Mouse (Mus musculus): ENCODE measurements around the gene Arl5c. TPM values are rescaled to one million over a fixed set of nuclear protein-coding genes. Genes with fewer than 3 reads are reported as not detected.

The Arl5c gene
- polyA plus RNA-seq, 1 experiment from 2014 or later, result 7.1 TPM

DNA sequence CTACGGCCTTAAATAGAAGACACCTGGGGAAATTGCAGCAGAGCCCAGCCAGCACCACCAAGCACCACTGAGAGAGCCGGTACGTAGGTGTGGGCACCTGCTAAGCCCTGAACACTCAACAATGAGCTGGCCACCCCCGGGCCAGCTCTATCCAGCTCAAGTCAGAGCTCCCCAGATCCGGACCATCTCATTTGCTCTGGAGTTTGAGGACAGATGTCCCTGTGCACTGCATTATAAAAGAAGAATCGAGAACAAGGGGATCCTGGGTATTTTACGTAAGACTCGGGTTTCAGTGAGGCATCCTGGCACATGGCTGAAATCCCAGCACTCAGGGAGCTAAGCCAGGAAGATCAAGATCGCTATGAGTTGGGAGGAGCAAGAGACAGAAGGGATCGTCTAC lies 51.0 kb downstream of the Arl5c start:
- H3K9ac ChIP-seq (replicated peaks; ENCODE audit: low read length), result no peak overlapping the region
- H3K4me3 ChIP-seq (replicated peaks; ENCODE audit: low read depth, low read length), result no peak overlapping the region
- no peak overlapping the region for H3K4me2 ChIP-seq (ENCODE audit: low read length)
- DNase-seq (no peak), ATAC-seq (ENCODE audit: low FRiP score, low TSS enrichment) (no peak)
- no peaks in the 10 kb centered on the region for H3K27me3 ChIP-seq (ENCODE audit: control insufficient read depth, insufficient read depth, low read length)
- no peaks in the 10 kb centered on the region for H3K9me3 ChIP-seq (ENCODE audit: control insufficient read depth, low read length)
- no peaks in the 10 kb centered on the region for H3K36me3 ChIP-seq (ENCODE audit: control insufficient read depth, insufficient read depth, low read length)
- WGBS, result 88% methylated on average over 10 of the region's 10 CpGs
- H3K4me1 ChIP-seq (ENCODE audit: control insufficient read depth, insufficient read depth, low read length), result peaks cover 5% of the 10 kb centered on the region
- no peak overlapping the region for H3K27ac ChIP-seq (replicated peaks; ENCODE audit: low read depth, low read length)

DNA sequence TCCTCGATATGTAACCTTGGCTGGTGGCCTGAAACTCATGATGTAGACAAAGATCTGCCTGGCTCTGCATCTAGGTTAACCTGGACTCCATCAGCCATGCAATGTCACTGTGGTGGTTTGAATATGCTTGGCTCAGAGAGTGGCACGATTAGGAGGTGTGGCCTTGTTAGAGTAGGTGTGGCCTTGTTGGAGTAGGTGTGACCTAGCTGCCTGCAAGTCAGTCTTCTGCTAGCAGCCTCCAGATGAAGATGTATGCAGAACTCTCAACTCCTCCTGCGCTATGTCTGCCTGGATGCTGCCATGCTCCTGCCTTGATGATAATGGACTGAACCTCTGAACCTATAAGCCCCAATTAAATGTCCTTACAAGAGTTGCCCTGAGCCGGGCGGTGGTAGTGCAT lies 52.7 kb downstream of the Arl5c start:
- no peak overlapping the region for H3K27ac ChIP-seq (replicated peaks; ENCODE audit: low read depth, low read length)
- H3K9ac ChIP-seq (replicated peaks; ENCODE audit: low read length), result no peak overlapping the region
- no peaks in the 10 kb centered on the region for H3K4me1 ChIP-seq (ENCODE audit: control insufficient read depth, insufficient read depth, low read length)
- H3K27me3 ChIP-seq (ENCODE audit: control insufficient read depth, insufficient read depth, low read length), result no peaks in the 10 kb centered on the region
- no peaks in the 10 kb centered on the region for H3K9me3 ChIP-seq (ENCODE audit: control insufficient read depth, low read length)
- no peak overlapping the region for H3K4me3 ChIP-seq (replicated peaks; ENCODE audit: low read depth, low read length)
- no peak for ATAC-seq (ENCODE audit: low FRiP score, low TSS enrichment)
- H3K4me2 ChIP-seq (ENCODE audit: low read length), result no peak overlapping the region
- DNase-seq, result no peak
- 78% methylated on average over 5 of the region's 5 CpGs for WGBS
- H3K36me3 ChIP-seq (ENCODE audit: control insufficient read depth, insufficient read depth, low read length), result no peaks in the 10 kb centered on the region

DNA sequence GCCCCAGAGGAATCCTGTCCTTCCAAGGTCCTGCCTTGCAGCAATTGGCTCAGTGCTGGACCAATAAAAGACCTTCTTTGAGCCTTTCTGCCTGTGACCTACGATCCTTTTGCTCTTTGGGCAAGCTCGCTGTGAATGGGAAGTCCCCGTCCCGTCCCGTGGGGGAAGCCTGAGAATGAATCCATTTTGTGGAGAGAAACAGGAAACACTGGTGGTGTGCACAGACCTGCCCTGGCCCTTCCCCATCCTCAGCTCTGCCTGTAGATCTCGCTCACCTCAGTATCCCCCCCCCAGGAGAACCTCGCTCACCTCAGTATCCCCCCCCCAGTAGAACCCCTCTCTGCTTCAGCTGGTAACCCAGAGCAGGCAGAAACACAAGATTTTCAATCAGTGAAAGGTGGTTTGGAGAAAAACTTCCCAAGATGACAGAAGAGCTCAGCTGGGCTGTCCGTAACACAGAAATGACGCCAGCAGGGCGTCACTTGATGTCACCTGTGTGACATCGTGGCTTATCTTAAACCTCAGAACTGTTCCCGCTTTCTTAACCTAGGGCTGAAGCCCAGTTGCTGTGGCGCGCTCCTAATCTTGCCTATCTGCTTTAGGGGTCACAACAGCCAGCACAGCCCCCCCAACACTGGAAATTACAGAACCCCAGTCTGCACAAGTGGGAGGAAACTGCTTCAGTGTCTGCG lies 53.4 kb downstream of the Arl5c start:
- H3K27ac ChIP-seq (replicated peaks; ENCODE audit: low read depth, low read length), result no peak overlapping the region
- WGBS, result 85% methylated on average over 15 of the region's 15 CpGs

More for the DNA sequence above, 53.4 kb downstream of the Arl5c start:
- H3K36me3 ChIP-seq (ENCODE audit: control insufficient read depth, insufficient read depth, low read length), result no peaks in the 10 kb centered on the region
- H3K27me3 ChIP-seq (ENCODE audit: control insufficient read depth, insufficient read depth, low read length), result no peaks in the 10 kb centered on the region
- ATAC-seq (ENCODE audit: low FRiP score, low TSS enrichment) (no peak), DNase-seq (no peak)
- no peak overlapping the region for H3K4me3 ChIP-seq (replicated peaks; ENCODE audit: low read depth, low read length)
- H3K9ac ChIP-seq (replicated peaks; ENCODE audit: low read length), result no peak overlapping the region
- H3K9me3 ChIP-seq (ENCODE audit: control insufficient read depth, low read length), result no peaks in the 10 kb centered on the region
- no peak overlapping the region for H3K4me2 ChIP-seq (ENCODE audit: low read length)
- H3K4me1 ChIP-seq (ENCODE audit: control insufficient read depth, insufficient read depth, low read length), result no peaks in the 10 kb centered on the region

Small RNAs within 50 kb of the gene (microRNA-seq; reads per million reads assigned to microRNA genes)
- not detected for gene Gm22461
- gene Gm27597, result not detected

Other genes with a start within 250 kb of the Arl5c start
- gene Cwc25, start 229.6 kb downstream of the Arl5c start, polyA plus RNA-seq (2014; fragmentation: Nextera tagmentation; extraction: Ambion mirVana), result 10.9 and 13.2 TPM in 2 replicates
- gene 1700001P01Rik, start 220.3 kb downstream of the Arl5c start, polyA plus RNA-seq (2014; fragmentation: Nextera tagmentation; extraction: Ambion mirVana), result not detected in 2 replicates
- 363 and 413 TPM in 2 replicates for gene Rpl23, start 213.7 kb downstream of the Arl5c start, polyA plus RNA-seq (2014; fragmentation: Nextera tagmentation; extraction: Ambion mirVana)
- gene Lasp1, start 197.2 kb downstream of the Arl5c start, polyA plus RNA-seq (2014; fragmentation: Nextera tagmentation; extraction: Ambion mirVana), result 114 and 138 TPM in 2 replicates
- gene B230217C12Rik, start 155.4 kb downstream of the Arl5c start, polyA plus RNA-seq (2014; fragmentation: Nextera tagmentation; extraction: Ambion mirVana), result 32.4 and 36.5 TPM in 2 replicates
- gene Fbxo47, start 112.0 kb downstream of the Arl5c start, polyA plus RNA-seq (2014; fragmentation: Nextera tagmentation; extraction: Ambion mirVana), result 0.62 and 0.67 TPM in 2 replicates
- gene Plxdc1, start 9.7 kb downstream of the Arl5c start, polyA plus RNA-seq (2014; fragmentation: Nextera tagmentation; extraction: Ambion mirVana), result 0.96 and 1.2 TPM in 2 replicates
- 40.6 and 61.2 TPM in 2 replicates for gene Cacnb1, start 26.9 kb upstream of the Arl5c start, polyA plus RNA-seq (2014; fragmentation: Nextera tagmentation; extraction: Ambion mirVana)
- gene Rpl19, start 30.5 kb upstream of the Arl5c start, polyA plus RNA-seq (2014; fragmentation: Nextera tagmentation; extraction: Ambion mirVana), result 685 and 710 TPM in 2 replicates
- gene Stac2, start 57.3 kb upstream of the Arl5c start, polyA plus RNA-seq (2014; fragmentation: Nextera tagmentation; extraction: Ambion mirVana), result 2.9 and 4.1 TPM in 2 replicates
- 18.0 and 25.9 TPM in 2 replicates for gene Fbxl20, start 154.2 kb upstream of the Arl5c start, polyA plus RNA-seq (2014; fragmentation: Nextera tagmentation; extraction: Ambion mirVana)
- 55.9 and 69.7 TPM in 2 replicates for gene Med1, start 197.1 kb upstream of the Arl5c start, polyA plus RNA-seq (2014; fragmentation: Nextera tagmentation; extraction: Ambion mirVana)
- 11.1 and 12.4 TPM in 2 replicates for gene Cdk12, start 206.9 kb upstream of the Arl5c start, polyA plus RNA-seq (2014; fragmentation: Nextera tagmentation; extraction: Ambion mirVana)